Mouse (Mus musculus): ENCODE results near the gene Setd4. TPM values are rescaled to one million over a fixed set of nuclear protein-coding genes. Genes with fewer than 3 reads are reported as not detected.
A peak's percentile ranks its signal among the peaks of the same experiment; 100 is the strongest.

The Setd4 gene
- polyA plus RNA-seq, 1 experiment from 2014 or later: 9.9 TPM

DNA sequence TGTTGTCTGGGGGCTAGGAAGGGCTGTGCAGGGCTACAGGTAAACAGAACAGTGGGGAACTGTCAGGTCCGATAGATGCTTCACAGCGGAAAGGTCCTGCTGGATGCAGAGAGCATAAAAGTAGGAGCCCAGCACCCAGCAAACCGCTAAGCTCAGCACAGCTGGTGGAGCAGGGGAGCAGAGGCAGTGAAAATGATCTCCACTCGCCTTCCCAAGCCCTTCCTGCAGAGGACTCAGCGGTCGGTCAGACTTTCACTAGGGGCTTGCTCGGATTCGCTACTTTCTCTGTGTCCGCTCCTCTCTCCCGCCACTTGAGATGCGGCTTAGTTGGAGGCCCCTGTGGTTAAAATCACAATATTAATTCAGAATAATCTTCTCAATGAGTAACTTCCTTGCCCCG is 45.4 kb downstream of the Setd4 start:
- Histone ChIP-seq H3K9ac (ENCODE audit: low read length) (no peak overlapping the region), H3K4me3 (ENCODE audit: low read length) (no peak overlapping the region)
- ATAC-seq (ENCODE audit: low read depth): no peak

GRCm38 (mm10) chr16:93557646-93558045 is 46.2 kb downstream of the Setd4 start:
- H3K9ac ChIP-seq (ENCODE audit: low read length): no peak overlapping the region
- peak; percentile 54 for ATAC-seq (ENCODE audit: low read depth)
- WGBS: 54% methylated on average over 8 of the region's 8 CpGs

More for the DNA sequence above, 45.4 kb downstream of the Setd4 start:
- H3K9me3 ChIP-seq (ENCODE audit: control insufficient read depth, low read length): no peaks in the 10 kb centered on the region
- WGBS: 27% methylated on average over 12 of the region's 12 CpGs
- H3K4me1 ChIP-seq (replicated peaks; ENCODE audit: control insufficient read depth, insufficient read depth, low read length): peaks cover 5% of the 10 kb centered on the region; the same call in 1 of the 2 replicates
- H3K36me3 ChIP-seq (ENCODE audit: control insufficient read depth, insufficient read depth, low read length): no peaks in the 10 kb centered on the region
- H3K4me2 ChIP-seq (ENCODE audit: low read depth, low read length): no peak overlapping the region
- no peaks in the 10 kb centered on the region for H3K27me3 ChIP-seq (ENCODE audit: control insufficient read depth, insufficient read depth, low read depth, low read length)
- H3K27ac ChIP-seq (ENCODE audit: low read length): no peak overlapping the region

DNA sequence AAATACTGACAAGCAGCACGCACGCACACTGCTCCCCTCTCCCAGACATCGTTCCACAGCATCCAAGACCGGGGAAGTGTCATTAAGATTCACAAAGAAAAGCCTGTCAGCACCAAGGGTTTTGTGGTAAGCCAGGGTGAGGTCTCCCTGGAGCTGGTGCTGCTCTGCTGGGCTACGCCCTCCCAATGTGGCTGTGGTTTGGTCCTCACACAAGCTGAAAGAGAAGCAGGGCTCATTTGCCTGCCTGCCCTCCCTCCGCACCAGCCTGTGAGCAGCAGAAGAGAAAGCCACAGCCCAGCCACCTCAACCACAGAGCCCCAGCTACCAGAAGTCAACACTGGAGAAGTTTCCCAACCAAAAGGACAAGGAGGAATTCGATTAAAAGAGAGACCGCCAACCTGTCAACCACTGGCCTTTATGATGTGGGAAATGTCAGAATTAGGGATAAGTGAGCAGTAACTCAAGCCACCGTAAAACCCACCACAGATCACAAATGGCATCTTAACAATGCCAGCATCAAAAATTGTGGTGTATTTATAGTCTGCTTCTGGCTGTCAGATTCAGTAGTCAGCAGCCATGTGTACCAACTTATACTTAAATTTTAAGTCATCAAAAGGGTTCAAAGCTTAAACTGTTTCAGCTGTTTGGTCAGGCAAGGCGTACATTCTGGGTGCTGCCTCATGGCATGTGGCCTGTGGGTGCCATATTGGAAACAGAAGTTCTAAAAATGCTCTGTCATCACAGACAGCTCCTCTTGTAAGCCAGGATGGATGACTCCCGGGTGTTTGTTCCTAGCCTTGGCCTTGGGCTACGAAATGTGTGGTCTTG is 51.0 kb downstream of the Setd4 start:
- Histone ChIP-seq H3K4me3 (ENCODE audit: low read length) (no peak overlapping the region), H3K4me1 (replicated peaks; ENCODE audit: control insufficient read depth, insufficient read depth, low read length) (peaks cover 11% of the 10 kb centered on the region; the same call in 1 of the 2 replicates), H3K9ac (ENCODE audit: low read length) (no peak overlapping the region), H3K27me3 (ENCODE audit: control insufficient read depth, insufficient read depth, low read depth, low read length) (no peaks in the 10 kb centered on the region), H3K27ac (ENCODE audit: low read length) (no peak overlapping the region), H3K4me2 (ENCODE audit: low read depth, low read length) (no peak overlapping the region), H3K9me3 (ENCODE audit: control insufficient read depth, low read length) (no peaks in the 10 kb centered on the region), H3K36me3 (ENCODE audit: control insufficient read depth, insufficient read depth, low read length) (no peaks in the 10 kb centered on the region)
- 79% methylated on average over 12 of the region's 12 CpGs for WGBS
- no peak for ATAC-seq (ENCODE audit: low read depth)

More at GRCm38 (mm10) chr16:93557646-93558045, 46.2 kb downstream of the Setd4 start:
- Histone ChIP-seq H3K4me1 (replicated peaks; ENCODE audit: control insufficient read depth, insufficient read depth, low read length) (peaks cover 5% of the 10 kb centered on the region; the same call in 1 of the 2 replicates), H3K4me3 (ENCODE audit: low read length) (no peak overlapping the region), H3K36me3 (ENCODE audit: control insufficient read depth, insufficient read depth, low read length) (no peaks in the 10 kb centered on the region), H3K27ac (ENCODE audit: low read length) (no peak overlapping the region), H3K27me3 (ENCODE audit: control insufficient read depth, insufficient read depth, low read depth, low read length) (no peaks in the 10 kb centered on the region), H3K4me2 (ENCODE audit: low read depth, low read length) (no peak overlapping the region), H3K9me3 (ENCODE audit: control insufficient read depth, low read length) (no peaks in the 10 kb centered on the region)

DNA sequence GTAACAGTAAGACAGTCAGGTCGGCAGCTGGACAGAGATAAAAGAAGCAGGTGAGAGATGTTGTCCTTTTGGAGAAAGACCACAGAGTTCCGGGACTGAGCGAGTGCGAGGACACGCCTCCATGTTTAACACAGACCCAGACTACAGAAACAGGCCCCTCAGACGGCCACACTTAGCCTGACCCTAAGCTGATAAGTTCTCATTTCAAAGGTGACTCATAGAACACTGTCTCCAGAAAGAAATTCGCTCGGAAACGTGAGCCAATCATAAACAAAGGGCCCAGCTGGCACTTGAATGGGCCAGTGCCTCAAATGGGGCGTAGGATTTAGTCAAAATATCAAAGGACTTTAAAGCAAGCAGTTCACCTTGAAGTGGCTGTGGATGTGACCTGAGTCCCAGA is 54.6 kb downstream of the Setd4 start:
- H3K27me3 ChIP-seq (ENCODE audit: control insufficient read depth, insufficient read depth, low read depth, low read length): no peaks in the 10 kb centered on the region
- 0 out of 2 replicates have a peak, but pooled peaks have one; percentile 10 for ATAC-seq (ENCODE audit: low read depth)
- 18% methylated on average over 10 of the region's 10 CpGs for WGBS
- H3K4me2 ChIP-seq (ENCODE audit: low read depth, low read length): no peak overlapping the region
- H3K4me3 ChIP-seq (ENCODE audit: low read length): no peak overlapping the region
- peaks cover 7% of the 10 kb centered on the region; the same call in 1 of the 2 replicates for H3K4me1 ChIP-seq (replicated peaks; ENCODE audit: control insufficient read depth, insufficient read depth, low read length)
- H3K27ac ChIP-seq (ENCODE audit: low read length): no peak overlapping the region
- no peaks in the 10 kb centered on the region for H3K36me3 ChIP-seq (ENCODE audit: control insufficient read depth, insufficient read depth, low read length)
- no peaks in the 10 kb centered on the region for H3K9me3 ChIP-seq (ENCODE audit: control insufficient read depth, low read length)
- H3K9ac ChIP-seq (ENCODE audit: low read length): no peak overlapping the region

DNA sequence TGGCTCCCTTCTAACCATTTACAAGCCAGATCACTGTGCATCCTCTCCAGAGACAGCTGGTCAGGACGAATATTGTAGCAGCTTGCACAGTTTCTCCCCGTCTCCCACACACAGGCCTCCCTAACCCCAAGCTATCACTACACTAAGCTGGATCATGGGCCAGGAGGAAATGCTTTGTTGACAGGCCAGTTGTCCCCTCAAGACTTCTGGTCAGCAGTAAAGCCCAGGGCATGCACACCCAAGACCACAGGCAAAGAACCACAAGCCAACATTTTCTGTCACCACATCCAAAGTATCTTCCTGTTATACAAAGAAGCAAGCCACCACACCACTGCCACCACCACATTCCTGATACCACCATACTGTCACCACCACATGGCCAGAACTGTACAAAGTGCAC is 55.8 kb downstream of the Setd4 start:
- Histone ChIP-seq H3K36me3 (ENCODE audit: control insufficient read depth, insufficient read depth, low read length) (no peaks in the 10 kb centered on the region), H3K27ac (ENCODE audit: low read length) (no peak overlapping the region), H3K4me1 (replicated peaks; ENCODE audit: control insufficient read depth, insufficient read depth, low read length) (peaks cover 7% of the 10 kb centered on the region; the same call in 1 of the 2 replicates), H3K4me2 (ENCODE audit: low read depth, low read length) (no peak overlapping the region), H3K9ac (ENCODE audit: low read length) (no peak overlapping the region), H3K4me3 (ENCODE audit: low read length) (no peak overlapping the region), H3K9me3 (ENCODE audit: control insufficient read depth, low read length) (no peaks in the 10 kb centered on the region), H3K27me3 (ENCODE audit: control insufficient read depth, insufficient read depth, low read depth, low read length) (no peaks in the 10 kb centered on the region)
- ATAC-seq (ENCODE audit: low read depth): no peak
- WGBS: 66% methylated on average over 2 of the region's 2 CpGs

GRCm38 (mm10) chr16:93547122-93547521 is 56.7 kb downstream of the Setd4 start:
- 64% methylated on average over 3 of the region's 3 CpGs for WGBS
- Histone ChIP-seq H3K9ac (ENCODE audit: low read length) (no peak overlapping the region), H3K27ac (ENCODE audit: low read length) (no peak overlapping the region), H3K9me3 (ENCODE audit: control insufficient read depth, low read length) (no peaks in the 10 kb centered on the region), H3K4me1 (replicated peaks; ENCODE audit: control insufficient read depth, insufficient read depth, low read length) (peaks cover 7% of the 10 kb centered on the region; the same call in 1 of the 2 replicates), H3K4me3 (ENCODE audit: low read length) (no peak overlapping the region), H3K27me3 (ENCODE audit: control insufficient read depth, insufficient read depth, low read depth, low read length) (no peaks in the 10 kb centered on the region), H3K4me2 (ENCODE audit: low read depth, low read length) (no peak overlapping the region), H3K36me3 (ENCODE audit: control insufficient read depth, insufficient read depth, low read length) (no peaks in the 10 kb centered on the region)
- no peak for ATAC-seq (ENCODE audit: low read depth)

DNA sequence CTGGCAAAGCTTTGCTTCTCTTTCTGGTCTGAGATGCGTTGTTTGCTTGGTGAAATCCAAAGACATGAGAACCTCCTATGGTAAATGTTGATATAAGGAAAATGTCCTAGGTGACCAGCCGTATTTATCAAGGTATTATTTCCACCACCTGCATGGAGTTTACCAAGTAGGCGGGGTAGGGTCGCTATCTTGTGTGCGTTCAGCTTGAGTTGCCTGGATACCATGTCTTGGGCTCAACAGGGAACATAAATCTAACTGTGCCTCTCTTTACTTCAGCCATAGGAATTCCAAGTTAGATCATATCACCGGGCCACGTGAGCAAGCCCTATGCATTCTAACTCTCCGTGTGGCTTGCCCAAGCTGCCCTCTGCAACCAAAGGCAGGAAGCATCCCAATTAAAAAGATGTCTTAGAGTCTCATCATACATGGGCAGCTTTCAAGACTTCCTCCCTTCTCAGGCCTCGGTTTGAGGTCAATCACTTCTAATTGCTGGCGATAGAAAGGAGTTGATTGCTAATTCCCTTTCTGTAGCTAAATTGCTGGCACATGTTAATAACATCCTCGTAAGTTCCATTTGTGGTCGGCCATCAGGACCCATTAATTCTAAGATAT is 57.4 kb downstream of the Setd4 start:
- no peak overlapping the region for H3K27ac ChIP-seq (ENCODE audit: low read length)
- 60% methylated on average over 12 of the region's 12 CpGs for WGBS
- peak; percentile 32; the same call in 1 of the 2 replicates for ATAC-seq (ENCODE audit: low read depth)

GRCm38 (mm10) chr16:93544931-93545330 is 58.9 kb downstream of the Setd4 start:
- H3K4me2 ChIP-seq (ENCODE audit: low read depth, low read length): no peak overlapping the region
- H3K27me3 ChIP-seq (ENCODE audit: control insufficient read depth, insufficient read depth, low read depth, low read length): no peaks in the 10 kb centered on the region
- H3K4me3 ChIP-seq (ENCODE audit: low read length): no peak overlapping the region
- H3K9ac ChIP-seq (ENCODE audit: low read length): no peak overlapping the region
- peaks cover 7% of the 10 kb centered on the region; the same call in 1 of the 2 replicates for H3K4me1 ChIP-seq (replicated peaks; ENCODE audit: control insufficient read depth, insufficient read depth, low read length)
- WGBS: 80% methylated on average over 4 of the region's 4 CpGs
- no peaks in the 10 kb centered on the region for H3K36me3 ChIP-seq (ENCODE audit: control insufficient read depth, insufficient read depth, low read length)
- no peak overlapping the region for H3K27ac ChIP-seq (ENCODE audit: low read length)
- no peaks in the 10 kb centered on the region for H3K9me3 ChIP-seq (ENCODE audit: control insufficient read depth, low read length)
- no peak for ATAC-seq (ENCODE audit: low read depth)

More for the DNA sequence above, 57.4 kb downstream of the Setd4 start:
- Histone ChIP-seq H3K36me3 (ENCODE audit: control insufficient read depth, insufficient read depth, low read length) (no peaks in the 10 kb centered on the region), H3K4me3 (ENCODE audit: low read length) (no peak overlapping the region), H3K9ac (ENCODE audit: low read length) (no peak overlapping the region), H3K4me2 (ENCODE audit: low read depth, low read length) (no peak overlapping the region), H3K4me1 (replicated peaks; ENCODE audit: control insufficient read depth, insufficient read depth, low read length) (peaks cover 7% of the 10 kb centered on the region; the same call in 1 of the 2 replicates), H3K27me3 (ENCODE audit: control insufficient read depth, insufficient read depth, low read depth, low read length) (no peaks in the 10 kb centered on the region), H3K9me3 (ENCODE audit: control insufficient read depth, low read length) (no peaks in the 10 kb centered on the region)

DNA sequence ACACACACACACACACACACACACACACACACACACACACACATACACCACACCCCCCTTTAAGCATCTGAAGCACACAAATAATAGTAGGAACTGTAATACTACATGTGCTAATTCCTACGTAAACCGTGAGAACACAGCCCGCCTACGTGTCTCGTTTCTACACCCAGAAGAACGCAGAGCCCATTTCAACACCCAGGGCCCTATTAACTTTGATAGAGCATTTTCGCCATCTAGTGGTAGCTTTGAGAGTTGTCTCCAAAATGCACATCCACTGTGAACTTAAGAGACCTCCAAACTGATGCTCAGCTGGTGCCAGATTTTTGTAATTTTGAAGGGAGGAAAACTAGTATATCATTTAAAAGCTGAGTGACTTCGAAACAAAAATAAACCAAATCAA is 60.2 kb downstream of the Setd4 start:
- Histone ChIP-seq H3K9me3 (ENCODE audit: control insufficient read depth, low read length) (no peaks in the 10 kb centered on the region), H3K36me3 (ENCODE audit: control insufficient read depth, insufficient read depth, low read length) (no peaks in the 10 kb centered on the region), H3K27me3 (ENCODE audit: control insufficient read depth, insufficient read depth, low read depth, low read length) (no peaks in the 10 kb centered on the region), H3K4me1 (replicated peaks; ENCODE audit: control insufficient read depth, insufficient read depth, low read length) (no peaks in the 10 kb centered on the region), H3K27ac (ENCODE audit: low read length) (no peak overlapping the region), H3K9ac (ENCODE audit: low read length) (no peak overlapping the region), H3K4me3 (ENCODE audit: low read length) (no peak overlapping the region), H3K4me2 (ENCODE audit: low read depth, low read length) (no peak overlapping the region)
- under 1% methylated on average over 8 of the region's 8 CpGs for WGBS
- peak; percentile 61; the same call in 1 of the 2 replicates for ATAC-seq (ENCODE audit: low read depth)

Data from lung, embryonic 16.5 days (tissue).